Comparison of ENCODE assay signal across 24 mouse cellular contexts in genomic region chr11:87613972-87614371, GRCm38 (mm10). TPM values are rescaled to one million over a fixed set of nuclear protein-coding genes. Genes with fewer than 3 reads are reported as not detected.
"Had no signal": no experiment of that assay in that cellular context is flagged by ENCODE, and none has a peak within 500 bp of the region (broad histone marks: within the 10 kb centered on the region; RNA-seq: fewer than 3 reads in every experiment).

No protein-coding gene starts in this region.

- ATAC-seq: liver, postnatal 0 days; lung, postnatal 0 days; midbrain, embryonic 15.5 days had no signal

- DNase-seq: liver, postnatal 0 days; lung, adult 2 months; lung, postnatal 14 days; lung, postnatal 36 days; right cerebral cortex, postnatal 14 days; thymus, adult 2 months; thymus, postnatal 25 days; thymus, postnatal 4 days had no signal

- H3K27me3 ChIP-seq: lung, embryonic 15.5 days; megakaryocyte, embryonic 14.5 days; midbrain, embryonic 12.5 days; midbrain, embryonic 15.5 days; neural tube, embryonic 12.5 days; stomach, embryonic 15.5 days had no signal

- H3K4me2 ChIP-seq: lung, embryonic 15.5 days; midbrain, embryonic 12.5 days; midbrain, embryonic 15.5 days; neural tube, embryonic 12.5 days; stomach, embryonic 15.5 days had no signal

- H3K4me3 ChIP-seq: lung, embryonic 15.5 days; megakaryocyte, embryonic 14.5 days; midbrain, embryonic 12.5 days; midbrain, embryonic 15.5 days; neural tube, embryonic 12.5 days; stomach, embryonic 15.5 days had no signal

- H3K9ac ChIP-seq: liver, postnatal 0 days; lung, embryonic 15.5 days; midbrain, embryonic 12.5 days; midbrain, embryonic 15.5 days; neural tube, embryonic 12.5 days; stomach, embryonic 15.5 days had no signal

- H3K4me1 ChIP-seq: lung, embryonic 15.5 days; midbrain, embryonic 12.5 days; midbrain, embryonic 15.5 days; neural tube, embryonic 12.5 days; stomach, embryonic 15.5 days had no signal

- H3K27ac ChIP-seq: lung, embryonic 15.5 days; macrophage; midbrain, embryonic 12.5 days; midbrain, embryonic 15.5 days; neural tube, embryonic 12.5 days; stomach, embryonic 15.5 days; stomach, postnatal 0 days had no signal

- H3K9me3 ChIP-seq: midbrain, embryonic 12.5 days; midbrain, embryonic 15.5 days; stomach, embryonic 15.5 days had no signal

RNA-seq across cellular contexts. Expression of gene Hsf5, which starts 3.0 kb away (rescaled TPM):
- total RNA-seq: megakaryocyte progenitor cell, adult 5-6 weeks; monocyte, adult 5-6 weeks; neutrophil, adult 5-6 weeks had no signal
- polyA plus RNA-seq: liver, postnatal 0 days; macrophage; stomach, postnatal 0 days had no signal

RNA-seq across cellular contexts. Expression of gene Sept4, which starts 45.3 kb away (rescaled TPM):
- polyA plus RNA-seq: macrophage had no signal

RNA-seq across cellular contexts. Expression of gene Gm11492, which starts 47.5 kb away (rescaled TPM):
- total RNA-seq: megakaryocyte progenitor cell, adult 5-6 weeks; midbrain, postnatal 0 days; monocyte, adult 5-6 weeks; neutrophil, adult 5-6 weeks had no signal
- polyA plus RNA-seq: liver, postnatal 0 days; lung, adult 2 months; lung, embryonic 15.5 days; lung, postnatal 0 days; macrophage; midbrain, embryonic 12.5 days; midbrain, embryonic 15.5 days; midbrain, postnatal 0 days; neural tube, embryonic 12.5 days; neural tube, embryonic 14.5 days; spleen, adult 2 months; stomach, embryonic 15.5 days; stomach, postnatal 0 days; thymus, adult 2 months; urinary bladder, adult 2 months had no signal
